Mouse (Mus musculus): ENCODE measurements around the gene Slc12a6.

The Slc12a6 gene

GRCm38 (mm10) chr2:112391346-112392000 is 125.8 kb downstream of the Slc12a6 start:
- no peak for DNase-seq (ENCODE audit: low spot score)

DNA sequence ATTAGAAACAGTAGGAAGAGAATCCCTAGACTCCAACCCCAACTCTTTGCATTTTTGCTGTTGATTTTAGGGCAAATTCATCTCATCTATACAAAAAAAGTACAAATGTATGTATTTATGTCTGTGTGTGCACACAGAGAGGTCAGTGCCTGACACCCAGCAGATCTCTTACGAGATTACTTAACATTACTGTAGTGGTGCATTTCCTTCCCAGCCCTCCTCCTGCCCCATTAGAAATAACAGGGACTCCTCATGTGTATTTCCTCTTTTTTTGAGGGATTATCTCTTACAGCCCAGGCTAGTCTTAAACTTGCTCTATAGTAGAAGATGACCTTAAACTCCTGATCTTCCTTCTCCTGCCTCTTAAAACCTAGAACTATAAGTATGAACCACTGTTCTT is 127.1 kb downstream of the Slc12a6 start:
- no peak for DNase-seq (ENCODE audit: low spot score)

DNA sequence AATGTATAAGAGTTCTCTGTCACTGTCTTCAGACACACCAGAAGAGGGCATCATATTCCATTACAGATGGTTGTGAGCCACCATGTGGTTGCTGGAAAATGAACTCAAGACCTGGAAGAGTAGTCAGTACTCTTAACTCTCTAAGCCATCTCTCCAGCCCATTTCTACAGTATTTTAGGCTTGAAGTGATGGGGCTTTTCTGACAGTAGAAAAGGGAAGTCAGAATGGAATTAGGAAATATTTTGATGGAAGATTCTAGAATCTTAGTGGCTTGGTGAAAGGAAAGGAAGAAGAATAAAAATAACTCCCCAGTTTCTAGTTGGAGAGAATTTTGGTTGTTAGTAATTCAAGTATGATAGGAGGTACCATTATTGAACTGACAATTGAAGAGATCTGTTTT is 128.3 kb downstream of the Slc12a6 start:
- no peak for DNase-seq (ENCODE audit: low spot score)

DNA sequence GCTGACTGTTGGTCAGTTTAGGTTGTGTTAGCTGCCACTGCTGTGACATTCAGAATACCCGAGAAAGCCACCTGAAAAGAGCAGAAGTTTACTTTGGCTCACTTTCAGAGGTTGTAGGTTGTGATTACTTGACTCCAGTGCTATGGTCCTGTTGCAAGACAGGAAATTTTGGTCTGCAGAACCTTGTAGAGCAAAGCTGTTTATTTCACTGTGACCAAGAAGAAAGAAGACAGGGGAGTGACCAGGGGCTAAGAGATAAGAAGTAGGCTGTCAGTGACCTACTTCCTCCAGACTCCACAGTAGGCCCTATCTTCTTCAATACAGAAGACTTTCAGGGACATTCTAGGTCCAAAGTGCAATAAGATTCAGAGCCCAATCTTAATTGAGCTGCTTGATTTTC is 131.0 kb downstream of the Slc12a6 start:
- DNase-seq (ENCODE audit: low spot score): no peak

DNA sequence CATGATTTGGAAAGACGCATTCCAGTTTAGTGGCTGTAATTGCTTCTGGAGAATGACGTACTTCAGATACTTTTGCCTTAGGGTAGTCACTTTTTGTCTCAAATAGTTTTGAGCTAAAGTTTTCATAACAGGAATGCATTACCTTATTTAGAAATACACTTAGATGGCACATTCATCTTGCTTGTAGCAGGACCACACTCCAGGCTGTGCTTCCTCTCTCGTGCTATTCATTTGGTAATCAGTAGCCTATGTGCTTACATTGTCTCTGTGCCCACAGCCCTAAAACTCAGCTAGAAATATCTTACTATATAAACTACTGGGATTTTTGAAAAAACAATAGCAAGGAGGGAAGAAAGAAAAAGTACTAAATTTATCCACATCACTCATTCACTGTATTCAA is 141.4 kb downstream of the Slc12a6 start:
- DNase-seq (ENCODE audit: low spot score): no peak
